Mouse (Mus musculus) C2C12 (cell line): ENCODE measurements at regions not wholly inside any gene's neighbourhood (a gene's known extent, or its start where the extent isn't known, plus 50 kb on each side); places are given as distances from the start of the nearest gene placed in this dataset.

Experiments
- H3K27me3 ChIP-seq: one replicate; pipeline ENCODE4 v1.6.1; 2011; ENCODE audit not compliant: control insufficient read depth, insufficient read depth, insufficient read length
- H3K36me3 ChIP-seq: one replicate; pipeline ENCODE4 v1.6.1; 2011; ENCODE audit not compliant: control insufficient read depth, insufficient read depth
- H3K4me3 ChIP-seq: one replicate; pipeline ENCODE4 v1.5.1; 2011; ENCODE audit warnings: mild to moderate bottlenecking, control low read depth; ENCODE audit not compliant: poor library complexity, insufficient read depth, severe bottlenecking
- H3K79me2 ChIP-seq: one replicate; pipeline ENCODE4 v1.6.1; 2011; ENCODE audit not compliant: control insufficient read depth, insufficient read depth
- H3K79me3 ChIP-seq: one replicate; pipeline ENCODE4 v1.6.1; 2011; ENCODE audit warnings: low read depth, control low read depth
- H3ac ChIP-seq: one replicate; pipeline ENCODE3; 2011; ENCODE audit warnings: low read depth; ENCODE audit not compliant: control insufficient read depth, insufficient read length
- CEBPB ChIP-seq: IDR thresholded peaks from one replicate; pipeline ENCODE4 v1.6.1; 2011; ENCODE audit warnings: low read depth, mild to moderate bottlenecking, control low read depth, moderate library complexity
- CTCF ChIP-seq: IDR thresholded peaks from one replicate; pipeline ENCODE4 v1.5.1; 2011; ENCODE audit not compliant: control insufficient read depth, insufficient read depth, insufficient read length
- FOSL1 ChIP-seq: IDR thresholded peaks from one replicate; pipeline ENCODE4 v1.8.0; 2011; ENCODE audit warnings: mild to moderate bottlenecking, low read length; ENCODE audit not compliant: poor library complexity, insufficient read depth, severe bottlenecking
- MAX ChIP-seq: IDR thresholded peaks from one replicate; pipeline ENCODE4 v1.6.1; 2011; ENCODE audit warnings: mild to moderate bottlenecking, control low read depth
- MYOD1 ChIP-seq: IDR thresholded peaks from one replicate; pipeline ENCODE4 v1.6.1; 2011; ENCODE audit warnings: low read depth; ENCODE audit not compliant: control insufficient read depth, insufficient read length
- MYOG ChIP-seq: IDR thresholded peaks from one replicate; pipeline ENCODE4 v1.6.1; 2011; ENCODE audit not compliant: control insufficient read depth, insufficient read length; ENCODE audit errors: extremely low read depth
- USF1 ChIP-seq: IDR thresholded peaks from one replicate; pipeline ENCODE4 v1.6.1; 2011; ENCODE audit warnings: low read depth, mild to moderate bottlenecking, control low read depth, moderate library complexity

GRCm38 (mm10) chr5:111836668-111837234 is 103.0 kb downstream of the Gm26897 start:
- Histone ChIP-seq H3K27me3 (peaks cover 59% of the 10 kb centered on the region), H3ac (no peak overlapping the region), H3K79me3 (no peaks in the 10 kb centered on the region), H3K79me2 (no peaks in the 10 kb centered on the region), H3K4me3 (no peak overlapping the region), H3K36me3 (no peaks in the 10 kb centered on the region)
- TF ChIP-seq CTCF (no peak), CEBPB (no peak), MYOG (no peak), USF1 (no peak), FOSL1 (no peak), MYOD1 (no peak)

GRCm38 (mm10) chr5:111842461-111842860 is 108.7 kb downstream of the Gm26897 start:
- Histone ChIP-seq H3K27me3 (peaks cover 46% of the 10 kb centered on the region), H3K79me2 (no peaks in the 10 kb centered on the region), H3K4me3 (no peak overlapping the region), H3K79me3 (no peaks in the 10 kb centered on the region), H3K36me3 (no peaks in the 10 kb centered on the region), H3ac (no peak overlapping the region)
- TF ChIP-seq CEBPB (no peak), MYOD1 (no peak), USF1 (peak; percentile 44)

- H3K36me3 ChIP-seq = no peaks in the 10 kb centered on the region
- H3K4me3 ChIP-seq = no peak overlapping the region
- H3ac ChIP-seq = no peak overlapping the region
- TF ChIP-seq MYOG (no peak), CEBPB (no peak), MYOD1 (no peak), CTCF (no peak), FOSL1 (no peak), USF1 (no peak), MAX (no peak)
- H3K79me3 ChIP-seq = no peaks in the 10 kb centered on the region
- peaks cover 34% of the 10 kb centered on the region for H3K27me3 ChIP-seq
- H3K79me2 ChIP-seq = no peaks in the 10 kb centered on the region
Measured at GRCm38 (mm10) chr5:111843622-111844239, 110.0 kb downstream of the Gm26897 start.

GRCm38 (mm10) chr5:111844528-111844927 is 110.8 kb downstream of the Gm26897 start:
- peaks cover 26% of the 10 kb centered on the region for H3K27me3 ChIP-seq
- H3K36me3 ChIP-seq = no peaks in the 10 kb centered on the region
- H3K79me2 ChIP-seq = no peaks in the 10 kb centered on the region
- no peaks in the 10 kb centered on the region for H3K79me3 ChIP-seq
- no peak for TF ChIP-seq CTCF
- TF ChIP-seq FOSL1 = no peak
- TF ChIP-seq CEBPB = no peak
- no peak overlapping the region for H3ac ChIP-seq
- no peak overlapping the region for H3K4me3 ChIP-seq

GRCm38 (mm10) chr5:111848917-111849316 is 115.2 kb downstream of the Gm26897 start:
- H3K36me3 ChIP-seq = no peaks in the 10 kb centered on the region
- TF ChIP-seq MYOG = no peak
- no peak for TF ChIP-seq USF1
- no peak for TF ChIP-seq CTCF
- no peak for TF ChIP-seq CEBPB
- TF ChIP-seq MAX = no peak
- TF ChIP-seq FOSL1 = no peak
- no peak for TF ChIP-seq MYOD1
- H3K79me2 ChIP-seq = no peaks in the 10 kb centered on the region
- H3K79me3 ChIP-seq = no peaks in the 10 kb centered on the region
- H3K27me3 ChIP-seq = peaks cover 16% of the 10 kb centered on the region
- no peak overlapping the region for H3K4me3 ChIP-seq
- no peak overlapping the region for H3ac ChIP-seq

GRCm38 (mm10) chr5:111852682-111853081 is 119.0 kb downstream of the Gm26897 start:
- Histone ChIP-seq H3K79me3 (no peaks in the 10 kb centered on the region), H3K4me3 (no peak overlapping the region), H3ac (no peak overlapping the region), H3K36me3 (no peaks in the 10 kb centered on the region), H3K79me2 (no peaks in the 10 kb centered on the region), H3K27me3 (no peaks in the 10 kb centered on the region)
- no peak for TF ChIP-seq FOSL1
- TF ChIP-seq USF1 = no peak
- TF ChIP-seq MAX = no peak
- no peak for TF ChIP-seq CEBPB
- no peak for TF ChIP-seq CTCF
- no peak for TF ChIP-seq MYOG
- no peak for TF ChIP-seq MYOD1
